Mouse (Mus musculus) small intestine, adult 2 months (tissue): Measurements from ENCODE around the gene Rabgap1l.

Experiments used
- CTCF ChIP-seq: fragments of 200-500 bp; IDR thresholded peaks from 2 replicates; pipeline ENCODE4 v1.5.1; 2012; ENCODE audit warnings: low read depth, mild to moderate bottlenecking, control low read depth, inconsistent platforms, low read length, moderate library complexity, mixed read lengths; ENCODE audit not compliant: insufficient replicate concordance, insufficient read length; ENCODE audit errors: extremely low read depth
- POLR2A ChIP-seq: fragments of 200-500 bp; IDR thresholded peaks from 2 replicates; pipeline ENCODE4 v1.6.1; 2012; ENCODE audit warnings: low read depth, mild to moderate bottlenecking, control low read depth, inconsistent platforms, low read length, moderate library complexity

DNA sequence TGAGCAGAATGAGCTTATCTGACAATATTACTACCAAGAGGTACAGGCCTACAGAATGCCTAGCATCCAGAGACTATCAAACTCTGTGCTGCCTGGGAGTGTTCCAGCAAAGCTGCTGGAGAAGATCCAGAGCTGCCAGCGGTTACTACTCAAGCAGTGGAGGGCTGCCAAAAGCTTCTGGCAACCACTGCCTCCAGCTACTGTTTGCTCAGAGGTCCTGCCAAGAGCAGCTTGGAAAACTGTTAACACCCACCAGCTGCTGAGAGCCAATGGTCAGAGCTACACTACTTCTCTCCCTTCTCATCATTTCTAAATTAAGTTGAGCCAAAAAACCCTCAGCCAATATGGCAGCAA is 99.9 kb downstream of the Rabgap1l start:
- TF ChIP-seq POLR2A (no peak), CTCF (no peak)
